Mouse (Mus musculus): Measurements from ENCODE around the gene Gm11733.

DNA sequence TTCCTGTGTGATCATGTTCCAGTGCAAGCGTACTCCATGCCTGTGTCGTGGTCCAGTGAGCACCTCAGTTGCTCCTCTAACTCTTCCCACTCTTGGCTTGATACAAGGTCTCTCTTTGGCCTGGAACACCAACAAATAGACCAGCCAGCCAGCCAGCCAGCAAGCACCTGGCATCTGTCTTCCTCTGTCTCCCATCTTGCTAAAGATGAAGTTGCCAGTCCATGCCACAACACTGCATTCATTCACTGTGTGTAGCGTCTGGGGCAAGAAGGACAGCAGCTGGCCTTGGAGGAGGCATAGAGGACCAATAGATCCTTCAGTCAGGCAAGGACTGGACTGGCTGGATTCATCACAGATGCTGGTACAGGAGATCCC is 32.2 kb downstream of the Gm11733 start:
- TF ChIP-seq GATA1 (IDR thresholded peaks at IDR 0.05; ENCODE audit: low read length) (no peak), TAL1 (IDR thresholded peaks at IDR 0.05; ENCODE audit: low read length) (no peak)

All from erythroblast, embryonic 14.5 days (primary cell).